Mouse (Mus musculus): Measurements from ENCODE around the gene Rhbdf1. TPM values are rescaled to one million over a fixed set of nuclear protein-coding genes. Genes with fewer than 3 reads are reported as not detected.
A peak's percentile ranks its signal among the peaks of the same experiment; 100 is the strongest.

Gene Rhbdf1
- polyA plus RNA-seq, 1 experiment from 2014 or later = 35.6 TPM

GRCm38 (mm10) chr11:32178506-32178905 is 43.6 kb downstream of the Rhbdf1 start:
- Histone ChIP-seq H3K27me3 (ENCODE audit: control insufficient read depth, insufficient read depth, low read length) (no peaks in the 10 kb centered on the region), H3K9me3 (replicated peaks; ENCODE audit: control insufficient read depth, low read length) (0 out of 2 replicates have a peak, but pooled peaks cover 3% of the 10 kb centered on the region), H3K4me3 (ENCODE audit: low read length) (no peak overlapping the region), H3K9ac (ENCODE audit: low read length) (no peak overlapping the region), H3K27ac (ENCODE audit: low read length) (no peak overlapping the region), H3K4me1 (ENCODE audit: control insufficient read depth, insufficient read depth, low read length) (no peaks in the 10 kb centered on the region), H3K36me3 (ENCODE audit: control insufficient read depth, insufficient read depth) (no peaks in the 10 kb centered on the region), H3K4me2 (ENCODE audit: low read depth, low read length) (no peak overlapping the region)
- 57% methylated on average over 1 of the region's 1 CpGs for WGBS
- no peak for ATAC-seq (replicated peaks; ENCODE audit: extremely low read depth, insufficient read depth, low FRiP score)

GRCm38 (mm10) chr11:32166683-32167082 is 55.4 kb downstream of the Rhbdf1 start:
- H3K36me3 ChIP-seq (ENCODE audit: control insufficient read depth, insufficient read depth) = no peaks in the 10 kb centered on the region
- H3K27ac ChIP-seq (ENCODE audit: low read length) = no peak overlapping the region
- no peak for ATAC-seq (replicated peaks; ENCODE audit: extremely low read depth, insufficient read depth, low FRiP score)
- peaks cover 3% of the 10 kb centered on the region for H3K27me3 ChIP-seq (ENCODE audit: control insufficient read depth, insufficient read depth, low read length)
- H3K9ac ChIP-seq (ENCODE audit: low read length) = no peak overlapping the region
- 58% methylated on average over 4 of the region's 4 CpGs for WGBS
- peaks cover 7% of the 10 kb centered on the region for H3K4me1 ChIP-seq (ENCODE audit: control insufficient read depth, insufficient read depth, low read length)
- H3K9me3 ChIP-seq (replicated peaks; ENCODE audit: control insufficient read depth, low read length) = no peaks in the 10 kb centered on the region
- H3K4me2 ChIP-seq (ENCODE audit: low read depth, low read length) = no peak overlapping the region
- H3K4me3 ChIP-seq (ENCODE audit: low read length) = no peak overlapping the region

- WGBS = 14% methylated on average over 28 of the region's 28 CpGs
- H3K9ac ChIP-seq (ENCODE audit: low read length) = peak overlapping the region; percentile 66
- ATAC-seq (replicated peaks; ENCODE audit: extremely low read depth, insufficient read depth, low FRiP score) = peak; percentile 83
These were observed 59.9 kb downstream of the Rhbdf1 start for GRCm38 (mm10) chr11:32161922-32162804.

GRCm38 (mm10) chr11:32161500-32161899 is 60.6 kb downstream of the Rhbdf1 start:
- Histone ChIP-seq H3K36me3 (ENCODE audit: control insufficient read depth, insufficient read depth) (no peaks in the 10 kb centered on the region), H3K27me3 (ENCODE audit: control insufficient read depth, insufficient read depth, low read length) (peaks cover 15% of the 10 kb centered on the region), H3K4me2 (ENCODE audit: low read depth, low read length) (peak overlapping the region; percentile 66), H3K4me3 (ENCODE audit: low read length) (peak overlapping the region; percentile 40; the same call in 1 of the 2 replicates), H3K9ac (ENCODE audit: low read length) (no peak overlapping the region), H3K9me3 (replicated peaks; ENCODE audit: control insufficient read depth, low read length) (no peaks in the 10 kb centered on the region), H3K27ac (ENCODE audit: low read length) (no peak overlapping the region), H3K4me1 (ENCODE audit: control insufficient read depth, insufficient read depth, low read length) (peaks cover 8% of the 10 kb centered on the region)
- WGBS = 7% methylated on average over 9 of the region's 9 CpGs
- no peak for ATAC-seq (replicated peaks; ENCODE audit: extremely low read depth, insufficient read depth, low FRiP score)

More at GRCm38 (mm10) chr11:32161922-32162804, 59.9 kb downstream of the Rhbdf1 start:
- peaks cover 8% of the 10 kb centered on the region for H3K4me1 ChIP-seq (ENCODE audit: control insufficient read depth, insufficient read depth, low read length)
- H3K4me3 ChIP-seq (ENCODE audit: low read length) = peak overlapping the region; percentile 40
- peak overlapping the region; percentile 66 for H3K4me2 ChIP-seq (ENCODE audit: low read depth, low read length)
- H3K9me3 ChIP-seq (replicated peaks; ENCODE audit: control insufficient read depth, low read length) = no peaks in the 10 kb centered on the region
- H3K27ac ChIP-seq (ENCODE audit: low read length) = no peak overlapping the region
- peaks cover 15% of the 10 kb centered on the region for H3K27me3 ChIP-seq (ENCODE audit: control insufficient read depth, insufficient read depth, low read length)
- H3K36me3 ChIP-seq (ENCODE audit: control insufficient read depth, insufficient read depth) = no peaks in the 10 kb centered on the region

GRCm38 (mm10) chr11:32160341-32160740 is 61.8 kb downstream of the Rhbdf1 start:
- ATAC-seq (replicated peaks; ENCODE audit: extremely low read depth, insufficient read depth, low FRiP score) = no peak
- Histone ChIP-seq H3K36me3 (ENCODE audit: control insufficient read depth, insufficient read depth) (no peaks in the 10 kb centered on the region), H3K9me3 (replicated peaks; ENCODE audit: control insufficient read depth, low read length) (no peaks in the 10 kb centered on the region), H3K4me3 (ENCODE audit: low read length) (no peak overlapping the region), H3K27me3 (ENCODE audit: control insufficient read depth, insufficient read depth, low read length) (peaks cover 15% of the 10 kb centered on the region), H3K27ac (ENCODE audit: low read length) (no peak overlapping the region), H3K4me1 (ENCODE audit: control insufficient read depth, insufficient read depth, low read length) (peaks cover 8% of the 10 kb centered on the region), H3K9ac (ENCODE audit: low read length) (no peak overlapping the region), H3K4me2 (ENCODE audit: low read depth, low read length) (no peak overlapping the region)
- 65% methylated on average over 7 of the region's 7 CpGs for WGBS

Other genes starting within 250 kb of the Rhbdf1 start
- gene Nsg2, start 221.8 kb downstream of the Rhbdf1 start, polyA plus RNA-seq (2015; fragmentation: Nextera tagmentation; extraction: Ambion mirVana) = 3.4 and 7.0 TPM in 2 replicates
- gene Il9r, start 22.0 kb downstream of the Rhbdf1 start, polyA plus RNA-seq (2015; fragmentation: Nextera tagmentation; extraction: Ambion mirVana) = 0.74 and 1.4 TPM in 2 replicates
- gene Snrnp25, start 16.9 kb downstream of the Rhbdf1 start, polyA plus RNA-seq (2015; fragmentation: Nextera tagmentation; extraction: Ambion mirVana) = 42.6 and 50.9 TPM in 2 replicates
- 19.1 and 20.4 TPM in 2 replicates for gene Mpg, start 4.2 kb upstream of the Rhbdf1 start, polyA plus RNA-seq (2015; fragmentation: Nextera tagmentation; extraction: Ambion mirVana)
- gene Nprl3, start 45.4 kb upstream of the Rhbdf1 start, polyA plus RNA-seq (2015; fragmentation: Nextera tagmentation; extraction: Ambion mirVana) = 30.4 and 33.0 TPM in 2 replicates
- gene Hba-x, start 54.1 kb upstream of the Rhbdf1 start, polyA plus RNA-seq (2015; fragmentation: Nextera tagmentation; extraction: Ambion mirVana) = 61.3 and 82.7 TPM in 2 replicates
- 15,213 and 16,163 TPM in 2 replicates for gene Hba-a1, start 61.2 kb upstream of the Rhbdf1 start, polyA plus RNA-seq (2015; fragmentation: Nextera tagmentation; extraction: Ambion mirVana)
- 1.5 and 1.7 TPM in 2 replicates for gene Hbq1b, start 64.7 kb upstream of the Rhbdf1 start, polyA plus RNA-seq (2015; fragmentation: Nextera tagmentation; extraction: Ambion mirVana)
- 36,578 and 41,568 TPM in 2 replicates for gene Hba-a2, start 74.2 kb upstream of the Rhbdf1 start, polyA plus RNA-seq (2015; fragmentation: Nextera tagmentation; extraction: Ambion mirVana)
- gene Hbq1a, start 77.8 kb upstream of the Rhbdf1 start, polyA plus RNA-seq (2015; fragmentation: Nextera tagmentation; extraction: Ambion mirVana) = 1.6 and 2.8 TPM in 2 replicates
- 10.0 and 10.9 TPM in 2 replicates for gene Sh3pxd2b, start 125.5 kb upstream of the Rhbdf1 start, polyA plus RNA-seq (2015; fragmentation: Nextera tagmentation; extraction: Ambion mirVana)
- 25.5 and 27.1 TPM in 2 replicates for gene Ubtd2, start 233.1 kb upstream of the Rhbdf1 start, polyA plus RNA-seq (2015; fragmentation: Nextera tagmentation; extraction: Ambion mirVana)

Measured in heart, embryonic 16.5 days (tissue).